Mouse (Mus musculus) left cerebral cortex, adult 11 months (tissue): ENCODE results near the gene Prkcsh.

Experiments used
- DNase-seq: peaks from one replicate; pipeline ENCODE4 v3.0.0; 2022; ENCODE audit warnings: low spot score

The Prkcsh gene

DNA sequence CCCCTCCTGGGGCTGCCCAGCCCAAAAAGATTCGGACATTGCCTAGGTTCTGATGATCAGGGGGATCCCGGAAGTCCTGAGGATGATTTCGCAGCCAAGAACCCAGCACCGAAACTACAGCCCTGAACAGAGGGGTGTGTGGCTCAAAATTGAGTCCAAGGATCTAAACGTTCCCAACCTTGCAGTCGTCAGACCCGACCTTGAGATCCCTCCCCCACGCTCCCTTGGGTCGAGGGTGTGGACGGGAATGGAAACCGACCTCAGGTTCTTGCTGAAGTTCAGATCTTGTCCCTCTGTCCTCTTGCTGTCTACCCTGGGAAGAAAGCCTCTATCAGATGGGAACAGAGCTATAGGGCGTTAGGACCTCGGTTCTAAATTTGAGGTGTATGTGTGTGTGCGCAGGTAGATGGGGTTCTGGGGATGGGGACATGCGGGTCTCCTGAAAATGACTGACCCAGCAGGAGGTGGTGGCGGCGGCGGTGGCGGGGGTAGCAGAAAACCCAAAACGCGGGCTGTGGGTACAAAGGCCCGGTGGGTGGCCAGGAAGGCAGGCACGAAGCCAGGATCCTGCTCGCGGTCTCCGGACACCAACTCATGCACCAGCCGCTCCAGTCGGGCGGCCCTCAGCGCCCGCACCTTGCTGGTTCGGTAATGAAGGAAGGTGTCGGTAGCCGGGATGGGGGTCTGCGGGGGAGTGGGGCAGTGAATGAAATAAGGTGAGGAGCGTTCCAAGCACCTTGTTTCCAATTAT, 14.8 kb upstream of the Prkcsh start:
- DNase-seq, result no peak

DNA sequence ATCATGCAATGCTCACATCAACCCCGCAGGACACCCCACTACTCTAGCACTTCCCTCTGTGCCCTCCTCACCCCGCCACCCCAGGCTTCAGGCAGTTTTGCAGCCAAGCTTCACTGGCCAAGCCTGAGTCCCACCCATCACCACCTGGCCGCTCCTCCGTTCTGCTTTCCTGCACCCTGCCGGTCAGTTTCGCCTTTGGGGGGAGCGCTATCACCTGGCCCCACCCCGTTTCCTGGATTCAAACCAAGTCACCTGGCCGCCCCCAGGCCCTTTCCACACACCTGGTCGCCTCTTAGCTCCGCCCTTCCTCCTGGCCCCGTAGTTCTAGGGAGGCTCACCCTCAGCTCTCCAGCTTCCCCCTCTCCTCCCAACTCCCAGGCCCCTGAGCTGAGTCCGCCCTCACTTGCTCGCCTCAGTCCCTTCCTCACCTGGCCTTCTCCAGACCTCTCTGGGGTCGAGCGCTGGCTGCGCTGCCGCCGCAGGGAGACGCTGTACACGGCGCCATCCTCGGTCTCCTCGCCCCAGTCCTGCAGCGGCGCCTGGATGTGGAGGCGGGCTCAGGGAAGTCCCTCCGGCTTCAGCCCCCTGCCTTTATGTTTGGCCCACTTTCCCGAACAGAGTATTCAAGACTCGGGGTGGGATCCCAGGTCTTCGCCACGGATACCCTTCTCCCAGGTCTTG, 14.0 kb upstream of the Prkcsh start:
- DNase-seq, result no peak

DNA sequence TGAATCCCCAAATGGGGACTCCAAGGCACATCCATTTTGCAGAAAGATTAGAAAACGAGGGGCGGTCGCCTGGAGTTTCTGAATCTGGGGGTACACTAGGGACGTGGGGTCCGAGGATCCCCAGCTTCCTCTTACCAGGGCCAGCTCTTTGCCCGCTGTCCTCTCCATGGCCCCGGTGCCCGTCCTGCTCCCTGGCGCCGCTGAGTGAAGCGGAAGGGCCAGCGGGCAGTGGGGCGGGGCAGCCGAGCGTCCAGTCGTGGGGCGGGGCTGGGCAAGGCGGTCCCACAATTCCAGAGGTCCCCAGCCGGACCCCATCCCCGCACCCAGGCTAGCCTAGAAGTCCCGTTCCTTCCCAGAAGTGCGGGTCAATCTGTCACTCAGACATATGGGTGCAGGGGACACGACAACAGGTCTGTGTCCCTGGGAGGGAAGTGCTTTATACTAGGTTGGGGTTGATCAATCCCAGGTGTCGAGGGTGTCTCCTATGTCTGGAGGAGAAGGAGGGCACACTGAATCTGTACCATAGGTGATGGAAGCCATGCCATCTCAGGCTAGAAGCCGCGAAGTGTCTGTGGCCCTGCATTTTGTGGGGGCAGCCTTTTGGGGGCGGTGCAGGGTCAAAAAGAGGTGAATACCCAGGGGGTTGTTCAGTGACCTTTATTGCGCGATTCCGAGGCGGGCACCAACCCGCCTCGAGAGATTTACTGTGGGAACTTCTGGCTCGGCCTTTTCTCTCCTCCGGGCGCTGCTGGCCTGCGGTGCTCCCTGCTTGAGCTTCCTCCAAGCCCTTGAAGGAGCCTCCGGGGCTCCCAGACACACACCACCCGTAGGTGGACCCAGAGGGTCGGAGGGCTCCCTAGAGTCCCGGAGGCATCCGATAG, 13.1 kb upstream of the Prkcsh start, which contains the start of gene Rgl3:
TSS of gene Rgl3 (minus strand) at position 217 of the 881 bp plus-strand sequence.
- no peak for DNase-seq

DNA sequence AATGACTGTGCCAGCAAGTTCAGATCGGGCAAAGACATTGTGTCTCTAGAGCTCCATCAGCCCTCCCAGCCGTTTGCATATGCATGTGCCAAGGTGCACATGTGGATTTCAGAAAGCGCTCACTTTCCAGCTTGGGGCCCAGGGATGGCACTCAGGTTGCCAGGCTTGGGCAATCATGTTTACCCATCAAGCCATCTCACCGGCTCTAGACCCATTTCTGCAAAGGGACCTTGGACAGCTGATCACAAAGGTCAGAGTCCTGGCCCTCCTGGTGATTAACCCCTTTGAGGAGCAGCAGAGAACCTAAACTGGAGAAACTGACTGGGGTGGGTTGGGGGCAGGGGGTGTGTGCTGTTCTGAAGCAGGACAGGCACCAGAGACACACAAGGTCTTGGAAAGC, 10.4 kb upstream of the Prkcsh start:
- no peak for DNase-seq

DNA sequence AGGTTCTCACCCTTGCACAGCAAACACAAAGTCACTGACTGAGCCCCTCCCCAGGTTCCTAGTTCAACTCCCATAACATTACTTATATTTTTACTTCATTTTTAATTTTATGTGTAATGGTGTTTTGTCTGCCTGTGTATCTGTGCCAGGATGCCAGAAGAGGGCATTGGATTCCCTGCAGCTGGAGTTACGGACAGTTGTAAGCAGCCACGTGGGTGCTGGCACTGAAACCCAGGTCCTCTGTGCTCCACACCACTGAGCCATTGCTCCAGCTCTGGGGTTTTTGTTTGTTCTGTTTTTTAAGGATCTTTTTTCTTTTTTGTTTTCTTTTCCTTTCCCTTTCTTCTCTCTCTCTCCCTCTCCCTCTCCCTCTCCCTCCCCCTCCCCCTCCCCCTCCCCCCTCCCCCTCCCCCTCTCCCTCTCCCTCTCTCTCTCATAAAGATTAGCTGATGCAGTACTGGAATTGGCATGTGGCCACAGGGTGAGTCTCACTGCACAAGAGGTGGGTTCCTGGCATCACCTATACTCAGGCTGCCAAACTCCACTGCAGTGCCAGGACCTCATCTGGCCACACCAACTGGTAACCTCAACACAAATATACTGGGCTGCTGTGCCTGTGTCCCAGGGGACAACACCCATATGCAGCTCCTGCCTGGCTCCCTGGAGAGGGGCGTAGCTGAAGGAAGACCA, 6.3 kb upstream of the Prkcsh start:
- DNase-seq, result no peak

DNA sequence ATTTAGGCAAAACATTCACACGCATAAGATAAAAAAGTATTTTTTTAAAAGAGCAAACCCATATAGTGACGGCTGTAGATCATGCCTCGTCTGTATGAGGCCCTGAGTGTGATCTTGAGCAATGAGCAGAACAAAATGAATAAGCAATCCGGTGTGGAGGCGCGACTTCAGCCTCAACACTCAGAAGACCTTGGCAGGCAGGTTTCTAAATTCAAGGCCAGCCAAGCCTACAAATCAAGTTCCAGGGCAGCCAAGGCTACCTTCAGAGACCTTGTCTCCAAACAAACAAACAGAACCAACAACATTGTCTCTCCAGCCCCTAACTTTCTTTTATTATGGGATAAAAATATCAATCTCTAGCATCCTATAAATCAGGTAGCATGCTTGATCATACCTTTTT, 2.3 kb upstream of the Prkcsh start:
- DNase-seq, result no peak

DNA sequence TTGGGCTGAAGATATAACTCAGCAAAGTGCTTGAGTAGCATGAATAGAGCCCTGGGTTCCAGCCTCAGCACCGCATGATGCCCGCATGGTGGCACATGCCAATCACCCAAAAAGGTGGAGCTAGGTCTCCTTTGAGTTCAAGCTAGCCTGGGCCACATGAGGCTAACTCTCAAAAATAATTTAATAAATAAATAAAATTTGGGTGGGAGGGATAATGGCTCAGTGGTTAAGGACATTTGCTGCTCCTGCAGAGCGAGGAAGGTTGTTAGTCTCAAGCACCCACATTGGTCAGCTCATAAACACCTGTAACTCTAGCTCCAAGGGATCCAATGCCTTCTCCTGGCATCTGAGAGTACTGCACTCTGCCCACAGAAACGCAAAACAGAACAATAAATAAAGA, 973 bp upstream of the Prkcsh start:
- DNase-seq, result no peak

DNA sequence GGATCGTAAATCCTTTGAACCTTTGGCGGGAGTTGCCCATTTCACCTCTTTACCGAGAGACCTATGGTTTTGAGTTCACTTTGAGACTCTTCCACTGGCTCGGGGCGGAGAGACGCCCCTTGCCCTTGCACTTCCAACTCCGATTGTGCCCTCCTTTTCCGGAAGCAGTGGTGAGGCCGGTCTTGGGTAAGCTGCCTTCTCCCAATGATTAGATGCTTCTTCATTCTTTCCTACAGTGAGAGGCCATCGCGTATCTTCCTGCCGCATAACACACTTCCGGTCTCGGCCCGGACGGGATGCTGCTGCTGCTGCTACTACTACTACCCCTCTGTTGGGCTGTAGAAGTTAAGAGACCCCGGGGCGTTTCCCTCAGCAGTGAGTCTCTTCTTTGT, 553 bp downstream of the Prkcsh start:
- peak; percentile 45 for DNase-seq

DNA sequence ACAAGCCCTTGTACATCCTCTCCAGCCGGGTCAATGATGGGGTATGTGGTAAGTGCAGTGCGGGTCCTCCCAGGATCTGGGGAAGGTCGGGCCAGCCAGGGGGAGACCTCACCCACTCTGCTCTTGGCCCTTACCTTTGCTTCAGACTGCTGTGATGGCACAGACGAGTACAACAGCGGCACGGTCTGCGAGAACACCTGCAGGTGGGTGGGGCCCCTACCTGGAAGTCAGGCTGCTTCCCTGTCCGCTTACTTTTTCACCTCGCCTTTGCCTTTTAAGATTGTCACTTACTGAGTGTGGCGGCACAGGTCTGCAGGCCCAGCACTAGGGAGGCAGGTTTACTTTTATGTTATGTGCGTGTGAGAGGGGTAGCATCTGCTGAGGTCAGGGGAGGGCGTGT, 1.9 kb downstream of the Prkcsh start:
- DNase-seq, result no peak

DNA sequence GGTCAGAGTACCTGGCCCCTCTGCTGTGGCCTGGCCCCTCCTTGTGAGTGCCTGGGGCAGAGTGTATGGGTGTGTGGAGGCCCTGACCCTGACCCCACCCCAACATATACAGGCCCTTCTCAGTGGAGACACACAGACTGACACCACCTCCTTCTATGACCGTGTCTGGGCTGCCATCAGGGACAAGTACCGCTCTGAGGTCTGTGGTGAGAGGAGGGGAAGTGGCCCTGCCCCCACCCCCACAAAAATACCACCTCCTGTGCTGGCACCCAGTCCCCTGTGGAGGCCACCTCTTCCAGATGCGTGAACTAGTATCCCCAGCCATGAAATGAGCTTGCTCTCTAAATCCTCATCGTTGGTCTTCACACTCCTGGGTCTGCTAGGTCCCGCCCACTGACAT, 8.4 kb downstream of the Prkcsh start:
- no peak for DNase-seq

DNA sequence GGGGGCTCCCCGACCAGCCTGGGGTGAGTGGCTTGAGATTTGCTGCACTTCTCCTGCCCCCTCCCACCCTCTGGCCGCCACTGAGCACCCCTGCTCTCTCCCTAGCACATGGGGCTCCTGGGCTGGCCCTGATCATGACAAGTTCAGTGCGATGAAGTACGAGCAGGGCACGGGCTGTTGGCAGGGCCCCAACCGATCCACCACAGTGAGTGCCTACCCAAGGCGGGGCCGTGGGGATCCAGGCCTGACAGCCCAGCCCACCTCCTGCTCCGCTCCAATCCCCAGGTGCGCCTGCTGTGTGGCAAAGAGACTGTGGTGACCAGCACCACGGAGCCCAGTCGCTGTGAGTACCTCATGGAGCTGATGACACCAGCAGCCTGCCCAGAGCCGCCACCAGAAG, 10.1 kb downstream of the Prkcsh start:
- no peak for DNase-seq

DNA sequence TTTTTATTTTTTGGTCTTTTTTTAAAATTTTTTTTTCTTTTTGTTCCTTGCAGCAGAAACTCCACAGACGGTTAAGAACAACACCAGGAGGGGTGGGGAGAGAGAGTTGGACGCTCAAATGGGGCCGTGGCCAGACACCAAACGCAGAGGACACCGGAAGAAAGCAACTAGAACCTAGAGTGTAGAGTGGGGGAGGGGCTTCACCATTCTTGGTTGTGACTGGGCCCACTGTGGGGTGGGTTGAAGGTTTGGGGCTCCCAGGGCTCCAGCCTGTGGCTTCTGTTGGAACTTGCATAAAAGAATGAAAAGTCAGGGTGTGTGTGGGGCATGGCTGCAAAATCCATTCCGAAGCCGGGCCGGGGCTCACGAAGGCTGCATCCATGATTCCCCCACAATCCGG, 13.6 kb downstream of the Prkcsh start:
- no peak for DNase-seq

DNA sequence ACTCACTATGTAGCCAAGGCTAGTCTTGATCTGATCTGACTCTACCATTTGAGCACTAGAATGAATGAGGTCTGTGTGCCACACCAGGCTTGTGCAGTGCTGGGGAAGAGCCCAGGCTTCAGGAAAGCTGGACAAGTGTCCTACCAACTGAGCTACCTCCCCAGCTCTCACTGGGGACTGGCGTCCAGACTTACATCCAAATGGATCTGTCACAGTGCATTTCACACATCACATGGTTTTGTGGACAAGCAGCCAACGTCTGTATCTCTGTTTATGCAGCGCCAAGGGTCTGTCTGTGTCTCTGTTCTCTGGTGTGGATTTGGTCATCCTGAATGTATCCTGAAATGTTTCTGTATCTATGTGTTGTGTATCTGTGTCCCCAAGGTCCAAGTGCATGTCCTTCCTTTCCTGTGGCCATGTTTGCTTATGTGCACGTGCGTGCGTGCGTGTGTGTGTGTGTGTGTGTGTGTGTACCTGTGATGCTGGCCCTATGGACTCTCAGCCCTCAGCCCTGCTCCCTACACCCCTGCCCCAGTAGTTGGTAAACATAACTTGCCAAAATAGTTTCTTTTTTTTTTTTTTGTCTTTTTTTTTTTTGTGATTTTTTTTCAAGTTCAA, 14.7 kb downstream of the Prkcsh start:
- DNase-seq, result no peak

DNA sequence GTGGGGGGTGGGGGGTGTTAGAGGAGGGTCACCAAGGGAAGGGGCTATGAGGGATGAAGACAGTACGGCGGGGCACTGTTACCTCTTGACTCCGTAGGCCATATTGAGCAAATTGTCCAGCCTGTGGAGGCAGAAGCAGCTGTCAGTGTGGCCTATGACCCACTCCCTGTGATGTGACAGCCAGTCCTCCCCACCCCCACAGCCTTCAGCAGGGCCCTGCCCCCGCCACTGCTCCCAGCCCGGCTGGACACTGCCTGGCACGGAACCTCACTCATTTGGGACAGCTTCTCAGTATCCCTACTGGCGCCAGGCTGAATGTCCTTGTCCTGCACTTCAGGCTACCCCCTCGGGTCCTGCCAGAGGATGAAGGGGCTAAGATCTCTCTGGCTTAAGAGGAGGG, 22.0 kb downstream of the Prkcsh start:
- no peak for DNase-seq

DNA sequence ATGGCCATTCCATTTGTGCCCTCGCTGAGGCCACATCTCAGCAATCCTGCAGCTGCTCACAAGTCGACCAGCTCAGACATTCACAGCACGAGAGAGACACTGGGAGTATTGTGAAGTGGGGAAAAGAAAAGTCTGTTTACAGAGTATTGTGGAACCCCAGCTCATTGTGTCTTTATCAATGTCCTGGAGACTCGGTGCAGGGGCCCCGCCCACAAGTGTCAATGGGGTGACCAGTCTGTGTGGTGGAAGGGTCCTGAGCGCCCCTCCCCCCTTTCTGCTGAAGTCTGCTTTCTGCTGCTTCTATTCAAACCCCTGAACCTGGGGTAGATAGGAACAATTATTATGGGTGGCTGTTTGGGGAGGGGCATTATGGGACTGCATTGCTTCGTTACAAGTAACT, 25.9 kb downstream of the Prkcsh start:
- no peak for DNase-seq

DNA sequence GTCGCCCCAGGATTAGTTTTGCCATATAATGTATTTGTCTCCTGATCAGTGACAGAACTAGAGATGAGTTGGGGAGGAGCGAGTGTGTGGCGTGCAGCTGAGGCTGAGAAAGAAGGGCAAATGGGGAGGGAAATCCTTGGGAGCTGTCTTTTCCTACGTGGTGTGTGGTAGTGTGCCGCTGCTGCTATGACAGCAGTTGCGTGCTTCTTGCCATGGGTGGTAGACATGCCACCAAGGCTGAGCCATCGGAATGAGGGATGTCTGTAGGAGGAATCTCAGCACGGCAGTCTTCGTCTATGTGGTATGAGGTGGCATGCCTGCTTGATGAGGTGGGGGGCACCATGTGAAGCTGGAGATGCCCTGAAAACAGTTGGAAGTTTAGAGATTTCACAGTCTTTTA, 27.8 kb downstream of the Prkcsh start:
- no peak for DNase-seq

DNA sequence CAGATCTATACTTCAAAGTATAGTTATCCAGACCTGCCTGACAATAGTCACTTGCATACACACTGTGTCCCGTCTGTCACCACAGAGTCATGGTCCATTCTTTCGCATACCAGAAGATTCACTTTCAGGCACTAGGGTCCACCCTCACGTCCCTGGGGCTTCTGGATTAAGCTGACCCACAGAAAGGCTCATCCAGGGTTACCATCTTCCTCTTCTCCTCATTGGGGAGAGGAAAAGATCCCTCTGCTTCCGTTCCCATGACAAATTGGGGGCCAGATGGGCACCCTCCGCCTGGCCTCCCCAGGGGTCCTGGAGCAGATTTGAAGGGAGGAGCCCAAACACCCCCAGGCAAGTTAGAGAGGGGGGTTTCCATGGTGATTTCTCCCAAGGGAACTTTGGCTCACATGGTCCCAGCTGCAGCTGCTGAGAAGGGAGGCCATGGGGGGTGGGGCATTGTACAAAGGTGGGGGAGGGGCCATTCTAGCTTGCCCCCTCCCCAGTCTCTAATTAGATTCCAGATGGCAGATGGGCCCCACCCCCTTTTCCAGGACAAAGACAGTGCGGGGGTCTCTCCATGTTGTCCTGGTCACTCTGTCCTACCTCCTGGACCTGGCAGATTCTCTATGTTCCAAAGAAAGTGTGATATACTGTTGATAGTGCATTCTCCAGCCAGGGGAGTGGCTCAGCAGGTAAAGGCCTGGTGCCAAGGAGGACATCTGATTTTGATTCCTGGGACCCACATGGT, 32.9 kb downstream of the Prkcsh start:
- no peak for DNase-seq

DNA sequence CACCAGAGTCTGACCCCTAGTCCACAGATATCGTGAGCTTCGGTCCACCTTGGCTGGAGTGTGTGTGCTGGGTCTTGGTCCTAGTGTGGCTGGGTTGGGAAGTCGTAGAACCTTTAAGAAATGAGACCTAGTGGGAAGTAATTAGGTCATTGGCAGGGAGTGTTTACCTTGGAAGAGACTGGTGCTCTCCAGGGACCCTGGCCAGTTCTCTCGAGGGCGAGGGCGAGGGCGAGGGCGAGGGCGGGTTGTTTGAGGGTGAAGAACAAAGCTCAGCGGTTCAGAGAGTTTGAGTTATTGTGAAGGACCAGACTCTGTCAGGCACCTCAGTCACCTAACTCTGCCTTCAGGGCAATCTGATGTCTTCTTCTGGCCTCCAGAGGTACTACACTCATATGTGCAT, 35.2 kb downstream of the Prkcsh start:
- DNase-seq, result no peak

DNA sequence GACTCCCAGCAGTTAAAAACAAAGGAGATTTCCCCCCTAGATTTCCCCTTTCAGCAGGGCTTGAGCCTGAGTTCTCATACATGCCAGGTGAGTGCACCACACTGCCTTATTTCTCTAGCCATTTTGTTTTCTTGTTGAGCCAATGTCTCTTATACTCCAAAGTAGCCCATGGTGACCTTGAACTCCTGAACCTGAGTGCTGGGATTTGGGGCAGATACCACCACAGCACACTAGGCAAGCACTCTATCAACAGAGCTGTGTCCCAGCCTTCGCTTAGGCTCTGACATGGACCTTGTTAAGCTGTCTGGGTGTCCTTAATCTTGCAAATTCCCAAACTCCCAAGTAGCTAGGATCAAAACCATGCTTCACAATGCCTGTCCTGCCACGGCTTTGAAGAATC, 39.2 kb downstream of the Prkcsh start:
- no peak for DNase-seq

DNA sequence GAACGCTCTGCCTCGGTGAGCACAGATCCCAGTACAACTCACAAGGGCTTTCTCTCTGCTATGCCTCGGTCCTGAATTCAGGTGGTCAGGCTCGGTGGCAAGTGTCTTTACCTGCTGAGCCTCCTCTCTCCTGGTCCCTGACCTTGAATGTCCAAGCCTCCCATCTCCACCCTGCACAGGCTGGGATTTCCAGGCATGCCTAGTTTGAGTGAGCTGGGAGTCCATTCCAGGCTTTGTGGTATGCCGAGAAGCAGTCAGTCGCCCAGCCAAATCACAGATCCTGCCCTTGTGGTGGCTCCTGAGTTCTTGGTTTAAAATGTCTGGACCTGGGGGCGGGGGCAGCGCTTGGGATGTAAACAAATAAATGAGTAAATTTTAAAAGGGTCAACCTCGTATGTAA, 44.7 kb downstream of the Prkcsh start:
- DNase-seq, result no peak

DNA sequence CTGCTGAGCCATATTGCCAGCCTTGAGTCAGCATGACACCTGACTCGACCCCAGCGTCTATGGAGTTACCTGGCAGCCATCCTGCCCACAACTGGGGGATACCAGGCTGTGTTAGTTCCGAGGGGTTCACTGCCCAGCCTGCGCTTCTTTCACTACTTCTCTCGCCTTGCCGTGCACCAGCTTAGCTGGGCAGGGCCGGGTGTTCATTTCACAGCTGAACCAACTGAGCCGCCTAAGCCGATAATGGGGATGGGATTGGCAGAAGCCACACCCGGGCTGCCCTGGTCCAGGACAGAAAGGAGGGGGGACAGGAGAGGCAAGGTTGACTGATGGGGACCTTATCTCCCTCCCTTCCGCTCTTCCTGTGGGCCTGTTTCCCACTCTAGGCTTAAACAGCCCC, 46.7 kb downstream of the Prkcsh start:
- no peak for DNase-seq
